Mouse (Mus musculus): ENCODE measurements around the gene Ankrd13b.

The Ankrd13b gene

DNA sequence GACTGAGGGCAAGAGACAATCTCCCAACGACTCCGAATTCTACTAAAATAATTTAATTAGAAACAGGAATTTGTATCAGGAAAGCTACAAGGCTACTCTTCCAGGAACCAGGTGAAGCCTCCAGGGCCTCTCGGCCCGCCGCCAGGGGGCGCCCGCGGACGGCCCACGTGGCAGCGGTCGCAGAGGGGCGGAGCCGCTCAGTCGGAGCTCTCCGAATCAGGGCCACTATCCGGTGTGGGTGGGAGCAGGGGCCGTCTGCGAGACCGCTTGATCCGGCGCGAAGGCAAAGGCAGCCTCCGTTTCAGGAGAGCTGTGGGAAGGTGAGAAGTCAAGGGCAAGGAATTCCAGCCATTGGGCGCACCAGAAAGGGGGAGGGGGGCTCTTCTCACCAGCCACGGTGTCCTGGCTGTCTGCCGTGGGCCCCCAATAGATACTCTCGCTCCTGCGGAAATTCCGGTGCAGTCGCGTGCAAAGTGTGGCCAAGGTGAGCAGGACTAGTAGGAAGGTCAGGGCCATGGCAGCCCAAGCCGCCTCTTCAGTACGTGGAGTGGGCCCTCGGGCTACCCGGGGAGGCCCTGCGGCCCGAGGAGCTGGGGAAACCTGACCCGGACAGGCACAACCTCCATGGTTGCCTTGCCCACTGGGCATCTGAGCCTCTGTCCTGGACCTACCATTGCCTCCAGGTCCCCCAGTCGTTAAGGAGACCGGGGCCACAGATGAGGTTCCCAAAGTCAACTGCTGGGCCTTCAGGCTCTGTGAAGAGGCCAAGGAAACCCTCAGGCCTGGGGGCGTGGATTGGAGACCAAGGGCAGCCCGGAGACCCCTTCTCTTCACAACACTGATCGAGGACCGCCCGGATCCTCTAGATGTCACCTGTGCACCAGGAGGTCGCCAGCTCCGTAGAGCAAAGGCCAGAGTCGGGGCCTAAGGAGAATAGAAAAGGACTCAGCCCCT, 18.9 kb upstream of the Ankrd13b start:
- peak; percentile 87 for DNase-seq (ENCODE audit: low spot score)

DNA sequence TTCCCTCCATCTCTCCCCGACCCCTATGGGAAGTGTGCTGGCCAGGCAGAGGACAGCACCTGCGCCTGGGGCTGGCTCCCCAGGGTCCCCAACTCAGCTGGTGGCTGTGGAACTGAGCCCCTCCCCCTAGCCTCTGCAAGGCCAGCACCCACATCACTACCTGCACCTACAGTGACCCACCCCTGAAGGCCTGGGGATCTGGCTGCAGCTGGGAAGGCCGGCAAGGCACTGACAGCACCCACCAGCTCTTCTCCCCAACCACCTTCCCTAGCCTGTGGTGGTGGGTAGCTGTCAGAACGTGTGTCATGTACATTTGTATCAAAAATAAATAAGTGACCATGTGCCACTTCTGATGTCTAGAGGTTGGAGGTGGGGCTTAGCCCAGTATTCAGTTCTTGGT, 17.9 kb upstream of the Ankrd13b start:
- DNase-seq (ENCODE audit: low spot score): peak; percentile 12

DNA sequence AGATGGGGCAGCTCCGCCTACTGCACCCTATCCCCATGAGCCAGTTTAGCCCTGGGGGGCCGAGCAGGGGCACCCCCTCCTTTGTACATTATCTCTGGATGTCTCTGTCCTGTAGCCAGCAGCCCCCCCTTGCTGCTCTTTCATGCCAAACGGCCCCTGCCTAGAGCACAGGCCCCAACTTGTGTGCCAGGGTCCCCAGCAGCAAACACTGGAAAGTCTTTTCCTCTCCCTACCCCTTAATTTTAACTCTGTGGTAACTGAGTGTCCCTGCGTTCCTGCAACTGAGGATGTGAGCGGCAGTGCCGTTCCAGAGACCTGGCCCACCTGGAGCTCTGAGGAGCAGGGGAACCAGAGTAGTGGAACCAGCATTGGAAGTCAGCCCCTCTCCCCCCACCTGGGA, 17.5 kb upstream of the Ankrd13b start:
- DNase-seq (ENCODE audit: low spot score): peak; percentile 4

DNA sequence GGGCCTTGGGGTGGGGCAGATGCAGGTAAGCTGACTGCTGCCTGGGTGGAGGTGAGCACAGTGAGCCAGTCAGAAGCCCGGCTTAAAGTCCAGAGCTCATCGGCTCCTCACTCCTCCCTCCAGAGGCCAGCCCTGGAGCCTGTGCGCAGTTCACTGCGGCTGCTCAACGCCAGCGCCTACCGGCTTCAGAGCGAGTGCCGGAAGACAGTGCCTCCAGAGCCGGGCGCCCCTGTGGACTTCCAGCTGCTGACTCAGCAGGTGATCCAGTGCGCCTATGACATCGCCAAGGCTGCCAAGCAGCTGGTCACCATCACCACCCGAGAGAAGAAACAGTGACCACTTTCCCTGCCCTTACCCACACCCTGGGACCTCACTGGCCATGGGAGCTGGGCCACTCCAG, 16.8 kb upstream of the Ankrd13b start:
- peak; percentile 9 for DNase-seq (ENCODE audit: low spot score)

DNA sequence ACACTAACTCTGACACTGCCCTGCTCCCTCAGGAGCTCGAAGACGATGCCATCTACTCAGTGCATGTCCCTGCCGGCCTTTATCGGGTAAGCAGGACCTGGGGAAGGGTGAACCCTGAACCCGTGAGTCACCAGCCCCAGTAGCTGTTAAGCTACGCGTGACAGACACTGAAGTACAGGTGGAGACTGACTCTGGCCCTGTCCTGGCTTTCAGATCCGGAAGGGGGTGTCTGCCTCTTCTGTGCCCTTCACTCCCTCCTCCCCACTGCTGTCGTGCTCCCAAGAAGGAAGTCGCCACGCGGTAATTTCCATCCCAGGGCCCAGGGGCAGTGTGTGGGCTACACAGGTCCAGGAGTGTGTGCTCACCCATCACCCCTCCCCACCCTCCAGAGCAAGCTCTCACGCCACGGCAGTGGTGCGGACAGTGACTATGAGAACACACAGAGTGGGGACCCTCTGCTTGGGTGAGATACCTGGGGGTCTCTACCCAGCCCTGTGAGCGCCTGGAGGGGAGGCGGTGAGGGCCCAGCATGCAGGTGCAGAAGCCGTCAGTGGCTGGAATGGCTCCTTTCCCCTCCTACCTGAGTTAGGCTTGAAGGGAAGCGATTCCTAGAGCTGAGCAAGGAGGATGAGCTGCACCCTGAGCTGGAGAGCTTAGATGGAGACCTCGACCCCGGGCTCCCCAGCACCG, 16.0 kb upstream of the Ankrd13b start:
- no peak for DNase-seq (ENCODE audit: low spot score)

DNA sequence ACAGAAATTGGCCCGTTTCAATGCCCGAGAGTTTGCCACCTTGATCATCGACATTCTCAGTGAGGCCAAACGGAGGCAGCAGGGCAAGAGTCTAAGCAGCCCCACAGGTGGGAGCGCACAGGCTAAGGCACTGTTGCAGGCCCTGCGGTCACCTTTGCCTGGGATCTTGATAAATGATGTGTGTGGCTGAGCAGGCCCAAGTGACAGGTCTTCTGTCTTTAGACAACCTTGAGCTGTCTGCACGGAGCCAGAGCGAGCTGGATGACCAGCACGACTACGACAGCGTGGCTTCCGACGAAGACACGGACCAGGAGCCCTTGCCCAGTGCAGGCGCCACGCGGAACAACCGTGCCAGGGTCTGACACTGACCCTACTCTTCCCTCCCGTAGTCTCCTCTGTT, 14.9 kb upstream of the Ankrd13b start:
- no peak for DNase-seq (ENCODE audit: low spot score)

DNA sequence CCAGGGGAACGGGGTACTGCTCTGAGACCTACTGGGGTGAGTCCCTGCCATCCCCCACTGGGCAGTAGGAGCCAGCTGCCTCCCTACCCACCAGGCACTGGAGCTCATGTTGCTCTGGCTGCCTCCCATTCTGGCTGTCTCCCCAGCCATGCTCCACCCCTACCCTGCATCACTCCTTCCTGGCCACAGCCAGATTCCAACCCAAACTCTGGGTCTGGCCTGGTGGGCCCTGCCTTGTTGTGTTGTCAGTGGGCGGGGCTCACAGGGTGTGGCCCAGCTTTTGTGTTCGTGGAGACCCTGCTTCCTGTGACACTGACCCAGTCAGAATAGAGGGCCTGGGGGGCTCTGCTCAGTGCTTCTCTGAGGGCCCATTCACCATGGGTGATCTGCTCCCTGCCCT, 14.0 kb upstream of the Ankrd13b start:
- peak; percentile 26 for DNase-seq (ENCODE audit: low spot score)

DNA sequence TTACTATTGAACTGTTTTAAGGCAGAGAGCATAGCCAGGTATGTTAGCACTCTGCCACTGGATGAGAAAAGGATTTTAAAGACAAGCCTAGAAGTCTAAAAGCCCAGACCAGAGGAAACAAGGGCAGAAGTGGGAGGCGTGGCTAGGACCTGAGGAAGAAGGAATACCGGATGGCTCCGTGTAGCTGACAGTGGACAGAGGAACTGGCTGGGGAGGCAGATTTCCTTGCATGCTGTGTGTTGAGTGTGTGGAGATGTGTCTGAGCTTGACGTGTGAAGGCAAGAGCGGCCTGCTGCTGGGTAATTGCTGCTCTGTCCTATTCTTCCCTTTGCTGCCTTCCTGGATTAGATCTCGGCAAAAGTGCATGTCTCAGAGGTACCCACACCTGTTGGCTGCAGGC, 13.0 kb upstream of the Ankrd13b start:
- DNase-seq (ENCODE audit: low spot score): no peak

DNA sequence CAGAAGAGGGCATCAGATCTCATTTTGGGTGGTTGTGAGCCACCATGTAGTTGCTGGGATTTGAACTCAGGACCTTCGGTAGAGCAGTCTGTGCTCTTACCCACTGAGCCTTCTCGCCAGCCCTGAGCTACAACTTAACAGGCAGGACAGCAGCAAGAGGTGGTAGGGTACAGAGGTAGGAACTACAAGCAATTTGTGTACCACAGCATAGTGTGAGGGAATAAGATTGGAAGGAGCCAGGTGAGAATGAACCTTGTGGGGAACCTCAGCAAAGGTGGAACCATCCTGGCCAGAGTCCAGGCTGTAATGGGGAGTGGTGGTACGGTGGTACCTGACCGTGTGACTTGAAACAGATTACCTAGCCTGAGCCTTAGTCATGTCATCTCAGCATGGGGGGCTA, 12.5 kb upstream of the Ankrd13b start:
- no peak for DNase-seq (ENCODE audit: low spot score)

DNA sequence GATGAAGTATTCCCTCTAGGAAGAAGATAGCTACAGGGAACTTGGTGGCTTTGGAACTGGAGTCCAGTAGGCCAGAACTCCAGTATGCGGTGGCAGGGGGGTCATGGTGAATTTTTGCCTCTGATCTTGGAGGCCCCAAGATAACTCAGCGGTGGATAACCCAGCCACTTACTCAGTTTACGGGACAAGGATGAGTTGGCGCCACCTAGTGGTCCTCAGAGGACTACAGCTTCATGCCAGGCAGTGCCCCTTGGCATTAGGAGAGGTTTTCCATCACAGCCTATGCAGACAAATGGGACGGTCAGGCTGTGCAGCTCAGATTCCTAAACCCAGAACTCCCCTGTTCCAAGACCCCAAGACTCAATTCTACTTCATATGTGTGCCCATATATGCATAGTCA, 11.9 kb upstream of the Ankrd13b start:
- peak; percentile 67 for DNase-seq (ENCODE audit: low spot score)

DNA sequence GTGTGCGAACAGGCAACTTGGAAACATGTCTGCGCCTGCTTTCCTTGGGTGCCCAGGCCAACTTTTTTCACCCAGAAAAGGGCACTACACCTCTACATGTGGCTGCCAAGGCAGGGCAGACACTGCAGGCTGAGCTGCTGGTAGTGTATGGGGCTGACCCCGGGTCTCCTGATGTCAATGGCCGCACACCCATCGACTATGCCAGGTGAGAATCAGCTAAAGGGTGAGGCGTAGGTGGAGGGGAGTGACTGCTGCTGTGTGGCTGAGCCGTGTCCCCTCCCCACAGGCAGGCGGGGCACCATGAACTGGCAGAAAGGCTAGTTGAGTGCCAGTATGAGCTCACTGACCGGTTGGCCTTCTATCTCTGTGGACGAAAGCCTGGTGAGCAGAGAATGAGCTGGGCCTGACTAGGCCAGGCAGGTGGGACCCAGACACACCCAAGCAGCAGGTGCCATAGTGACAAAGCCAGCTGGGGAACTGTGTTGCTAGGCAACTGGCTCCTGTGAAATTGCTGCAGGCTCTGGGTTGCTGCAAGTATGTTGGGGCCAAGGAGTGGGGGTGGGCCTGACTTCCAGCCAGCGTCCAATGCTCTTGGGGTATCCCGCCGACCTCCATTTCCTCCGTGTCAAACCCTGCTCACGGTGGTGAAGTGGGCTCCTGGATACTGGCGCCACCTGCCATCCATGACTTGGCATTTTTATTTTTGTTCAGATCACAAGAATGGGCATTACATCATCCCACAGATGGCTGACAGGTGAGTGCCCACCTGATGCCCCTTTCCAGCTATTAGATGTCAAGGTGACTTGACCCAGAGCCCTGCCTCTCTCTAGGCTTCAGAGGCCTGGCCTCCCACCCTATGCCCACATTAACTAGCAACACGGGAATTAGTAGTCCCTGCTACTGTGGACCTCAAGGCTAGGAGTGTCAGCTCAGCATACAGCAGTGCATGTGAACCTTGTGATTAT, 11.2 kb upstream of the Ankrd13b start:
- no peak for DNase-seq (ENCODE audit: low spot score)

DNA sequence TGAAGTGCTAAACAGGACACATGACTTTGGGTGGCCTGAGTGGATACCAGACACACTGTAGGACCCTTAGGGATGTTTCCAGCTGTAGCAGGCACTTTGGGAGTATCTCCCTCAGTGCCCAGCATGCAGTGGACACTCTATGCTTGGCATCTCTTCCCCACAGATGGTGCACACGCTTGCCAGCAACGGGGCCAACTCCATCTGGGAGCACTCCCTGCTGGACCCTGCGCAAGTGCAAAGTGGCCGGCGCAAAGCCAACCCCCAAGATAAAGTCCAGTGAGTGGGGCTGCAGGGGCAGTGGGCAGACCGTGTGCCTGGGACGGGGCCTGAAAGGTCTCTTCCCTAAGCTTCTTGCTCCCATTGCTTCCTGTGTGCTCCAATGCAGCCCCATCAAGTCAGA, 9.9 kb upstream of the Ankrd13b start:
- DNase-seq (ENCODE audit: low spot score): no peak

DNA sequence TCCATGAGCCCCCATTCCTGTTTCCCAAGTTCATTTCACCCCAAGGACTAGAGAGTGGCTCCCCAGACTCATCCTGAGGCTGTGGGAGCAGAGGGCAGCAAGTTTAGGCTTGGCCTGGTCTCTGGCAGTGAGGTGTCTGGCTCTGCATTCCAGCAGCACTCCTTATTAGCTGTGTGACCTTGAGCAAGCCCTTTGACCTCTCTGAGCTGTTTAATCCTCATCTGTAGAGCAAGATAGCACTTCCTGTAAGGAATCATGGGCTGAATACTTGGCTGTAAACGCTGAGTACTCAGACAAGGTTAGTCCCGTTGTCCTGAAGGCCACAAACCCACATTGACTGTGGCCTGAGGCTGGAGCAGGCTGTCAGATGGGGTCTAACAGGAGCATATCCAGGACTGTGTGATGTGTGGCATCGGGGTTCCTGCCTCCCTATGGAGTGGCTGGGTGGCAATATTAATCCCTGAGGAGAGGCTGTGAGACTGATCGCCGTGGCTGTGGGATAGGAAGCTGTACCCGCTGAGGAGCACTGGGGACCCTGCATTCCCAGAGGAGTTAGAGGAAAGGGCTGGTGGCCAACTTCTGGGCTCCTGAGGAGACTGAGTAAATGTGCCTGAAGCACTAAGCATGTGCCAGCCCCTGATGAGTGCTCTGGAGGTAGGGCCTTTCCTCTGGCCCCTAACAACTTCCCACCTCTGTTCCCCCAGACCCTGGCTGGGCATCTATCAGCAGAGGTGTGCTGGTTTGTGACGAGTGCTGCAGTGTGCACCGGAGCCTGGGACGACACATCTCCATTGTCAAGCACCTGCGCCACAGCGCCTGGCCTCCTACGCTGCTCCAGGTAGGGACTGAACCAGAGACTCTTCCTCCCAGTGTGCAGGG, 9.0 kb upstream of the Ankrd13b start:
- no peak for DNase-seq (ENCODE audit: low spot score)

DNA sequence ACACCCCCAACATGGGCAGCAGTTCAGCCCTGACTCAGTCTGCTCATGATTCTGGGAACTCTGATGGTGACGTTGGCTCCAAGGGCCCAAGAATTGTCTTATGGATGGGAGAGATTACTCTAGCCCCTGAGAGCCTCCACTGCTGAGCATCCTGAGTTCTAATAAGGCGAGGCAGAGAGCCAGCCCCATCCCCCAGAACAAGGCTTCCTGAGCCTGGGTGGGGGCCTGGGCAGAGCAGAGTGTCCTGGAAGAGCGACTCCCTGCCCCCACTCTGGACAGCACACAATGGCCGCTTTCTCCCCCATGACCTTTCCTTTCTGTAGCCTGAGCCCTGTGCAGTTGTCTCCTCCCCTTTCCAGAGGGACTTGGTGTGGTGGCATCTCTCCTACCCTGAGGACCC, 8.4 kb upstream of the Ankrd13b start:
- no peak for DNase-seq (ENCODE audit: low spot score)

DNA sequence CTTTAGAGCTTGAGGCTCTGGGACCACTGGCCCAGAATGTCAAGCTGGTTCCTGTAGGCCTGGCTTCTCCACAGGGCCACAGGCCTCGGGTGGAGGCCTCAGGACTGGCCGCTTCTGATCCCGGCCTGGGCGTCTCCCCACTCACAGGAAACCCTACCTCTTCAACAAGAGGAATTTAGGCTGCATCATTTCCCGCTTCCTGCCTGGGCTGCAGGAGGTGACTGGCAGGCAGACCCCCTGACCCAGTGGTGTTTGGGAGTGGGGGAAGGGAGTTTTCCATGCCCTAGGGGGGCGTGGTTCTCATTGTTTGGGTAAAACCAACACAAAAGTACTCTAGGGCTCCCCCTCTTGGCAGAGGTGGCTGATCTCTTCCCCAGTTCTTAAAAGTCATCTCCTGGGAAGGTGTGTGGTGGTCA, 7.9 kb upstream of the Ankrd13b start:
- no peak for DNase-seq (ENCODE audit: low spot score)

DNA sequence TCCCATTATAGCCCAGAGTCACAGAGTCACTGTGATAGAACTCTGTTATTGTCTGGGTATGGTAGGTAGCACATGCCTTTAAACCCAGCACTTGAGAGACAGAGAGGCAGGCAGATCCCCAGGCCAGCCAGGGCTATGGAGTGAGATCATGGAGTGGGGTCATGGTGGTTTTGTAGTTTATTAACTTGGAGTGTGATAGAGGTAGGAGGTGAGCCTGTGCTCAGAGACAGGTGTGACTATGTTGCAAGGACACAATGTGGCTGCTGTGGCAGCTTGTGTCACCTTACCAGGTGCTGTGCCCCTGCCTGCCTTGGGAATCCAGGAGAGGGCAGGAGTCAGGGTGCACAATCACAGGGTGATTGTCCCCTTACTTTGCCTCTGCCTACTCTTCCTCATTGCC, 6.0 kb upstream of the Ankrd13b start:
- DNase-seq (ENCODE audit: low spot score): no peak

DNA sequence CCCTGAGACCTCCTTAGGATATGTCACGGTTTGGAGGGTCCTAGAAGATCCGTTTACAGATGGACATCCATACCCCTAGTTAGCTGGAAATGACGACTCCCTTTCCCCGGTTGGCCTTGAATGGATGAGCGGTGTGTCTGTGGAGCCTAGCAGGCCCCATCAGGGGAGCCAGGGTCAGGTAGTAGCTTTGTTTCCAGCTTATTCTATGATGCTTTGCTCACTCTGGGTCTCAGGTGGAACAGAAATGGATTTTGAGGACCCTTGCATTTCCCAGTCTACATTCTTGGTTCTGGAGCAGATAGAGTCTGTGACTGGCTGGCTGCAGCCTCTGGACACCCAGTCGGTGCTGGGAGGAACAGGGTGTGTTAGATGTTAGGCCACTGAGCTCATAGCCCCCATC, 5.3 kb upstream of the Ankrd13b start:
- DNase-seq (ENCODE audit: low spot score): no peak

DNA sequence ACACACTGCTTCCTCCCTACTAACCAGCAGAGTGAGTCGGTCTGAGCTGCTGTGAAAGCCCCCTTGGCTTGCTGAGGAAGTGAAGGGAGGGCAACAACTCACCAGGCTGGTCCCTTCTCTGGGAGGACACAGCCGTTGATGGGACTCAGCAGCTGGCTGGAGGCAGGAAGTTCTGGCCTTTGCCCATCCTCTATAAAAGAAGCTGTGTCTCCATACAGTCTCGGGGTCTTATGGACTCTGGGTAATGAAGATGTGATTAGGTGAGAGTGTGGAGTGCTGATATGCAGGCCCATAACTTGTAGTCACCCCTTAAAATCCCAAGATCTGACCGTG, 4.8 kb upstream of the Ankrd13b start:
- no peak for DNase-seq (ENCODE audit: low spot score)

DNA sequence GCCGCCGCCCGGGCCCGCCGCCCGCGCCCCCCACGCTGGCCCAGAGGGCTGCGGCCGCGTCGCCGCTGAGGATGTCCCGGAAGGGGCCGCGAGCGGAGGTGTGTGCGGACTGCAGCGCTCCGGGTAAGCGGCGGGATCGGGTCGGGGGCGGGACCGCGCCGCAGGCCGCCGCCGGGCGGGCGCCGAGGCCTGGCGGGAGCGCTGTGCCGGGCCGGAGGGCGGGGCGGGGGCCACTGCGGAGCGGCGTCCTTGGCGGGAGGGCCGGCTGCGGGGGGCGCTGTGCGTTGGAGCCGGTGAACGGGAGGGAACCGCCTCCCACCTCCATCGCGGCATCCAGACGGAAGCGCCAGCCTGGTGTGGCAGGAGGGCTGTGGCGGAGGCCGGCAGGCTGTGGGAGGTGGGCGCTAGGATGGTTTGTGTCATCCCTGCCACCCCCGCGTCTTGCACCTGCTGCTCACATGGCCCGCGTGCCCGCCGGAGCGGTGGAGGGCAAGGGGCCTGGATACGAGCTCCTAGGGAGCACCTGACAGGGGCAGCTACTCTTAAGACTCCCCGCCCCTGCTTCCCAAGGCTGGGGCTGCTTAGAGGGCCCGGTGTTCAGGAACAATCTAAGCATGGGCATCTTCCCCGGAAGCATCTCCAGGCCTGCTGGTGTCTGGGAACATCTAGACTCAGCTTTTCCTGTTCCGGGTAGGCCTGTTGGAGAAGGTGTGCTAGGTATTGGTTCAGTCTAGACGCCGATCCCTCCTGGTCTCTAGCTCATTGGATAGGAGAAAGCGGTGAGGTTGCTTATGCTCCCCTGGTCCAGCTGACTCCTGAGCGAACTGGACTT, 4.2 kb upstream of the Ankrd13b start, which contains the start of gene Git1:
Gene Git1, plus strand, starts transcription at position 51 of the 832 bp plus-strand sequence.
- peak; percentile 73 for DNase-seq (ENCODE audit: low spot score)

DNA sequence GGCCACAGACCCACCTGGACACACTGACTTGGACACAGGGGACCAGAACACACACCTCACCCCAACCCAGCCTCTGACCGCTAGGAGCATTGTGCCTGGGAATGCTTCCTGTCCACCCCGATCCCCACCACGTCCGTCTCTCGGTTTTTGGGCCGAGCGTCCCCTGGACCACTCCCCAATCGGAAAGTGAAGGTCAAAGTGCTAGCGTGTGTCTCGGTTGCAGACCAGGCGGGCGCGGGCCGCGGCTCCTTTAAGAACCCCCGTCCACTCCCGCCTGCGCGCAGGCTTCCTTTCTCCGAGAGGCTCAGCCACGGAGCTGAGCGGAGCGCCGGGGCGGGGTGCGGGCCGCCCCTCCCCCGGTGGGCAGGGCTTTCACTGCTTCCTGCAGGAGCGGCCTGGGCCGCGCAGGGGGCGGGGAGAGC, 3.4 kb upstream of the Ankrd13b start:
- DNase-seq (ENCODE audit: low spot score): peak; percentile 95
